Mouse (Mus musculus) thymus, postnatal 10 days (tissue): Measurements from ENCODE around the gene Abl2.
A peak's percentile ranks its signal among the peaks of the same experiment; 100 is the strongest.

Experiments
- DNase-seq, 2 experiments: peaks; one replicate each; pipeline ENCODE4 v3.0.0; 2021; ENCODE audit warnings: low spot score in 2 of 2

Gene Abl2

GRCm38 (mm10) chr1:156584175-156584574 is 25.6 kb downstream of the Abl2 start:
- DNase-seq, result peak in 1 of 2 experiments; percentile 11

GRCm38 (mm10) chr1:156585512-156585911 is 26.9 kb downstream of the Abl2 start:
- no peak for DNase-seq

GRCm38 (mm10) chr1:156589811-156590305 is 31.3 kb downstream of the Abl2 start:
- no peak for DNase-seq

- no peak for DNase-seq
These were observed 31.8 kb downstream of the Abl2 start for GRCm38 (mm10) chr1:156590357-156590756.

GRCm38 (mm10) chr1:156593267-156593666 is 34.7 kb downstream of the Abl2 start:
- no peak for DNase-seq

GRCm38 (mm10) chr1:156597089-156597488 is 38.5 kb downstream of the Abl2 start:
- no peak for DNase-seq

GRCm38 (mm10) chr1:156602545-156602944 is 44.0 kb downstream of the Abl2 start:
- no peak for DNase-seq

GRCm38 (mm10) chr1:156605094-156605866 is 46.7 kb downstream of the Abl2 start:
- DNase-seq, result no peak

GRCm38 (mm10) chr1:156605940-156606339 is 47.4 kb downstream of the Abl2 start:
- DNase-seq, result no peak

- DNase-seq, result no peak
These were observed 49.9 kb downstream of the Abl2 start for GRCm38 (mm10) chr1:156608496-156608895.

GRCm38 (mm10) chr1:156610257-156610656 is 51.7 kb downstream of the Abl2 start:
- DNase-seq, result no peak

GRCm38 (mm10) chr1:156613855-156614530 is 55.4 kb downstream of the Abl2 start:
- DNase-seq, result no peak

- DNase-seq, result no peak
These were observed 56.1 kb downstream of the Abl2 start for GRCm38 (mm10) chr1:156614710-156615109.

- peak; percentile 51 to 60 for DNase-seq
These were observed 57.0 kb downstream of the Abl2 start for GRCm38 (mm10) chr1:156615381-156616133.

- no peak for DNase-seq
These were observed 58.5 kb downstream of the Abl2 start for GRCm38 (mm10) chr1:156616989-156617598.

- DNase-seq, result no peak
These were observed 59.2 kb downstream of the Abl2 start for GRCm38 (mm10) chr1:156617811-156618210.

GRCm38 (mm10) chr1:156620292-156620909 is 61.8 kb downstream of the Abl2 start:
- no peak for DNase-seq

- DNase-seq, result no peak
These were observed 62.4 kb downstream of the Abl2 start for GRCm38 (mm10) chr1:156620951-156621350.

- DNase-seq, result no peak
These were observed 65.6 kb downstream of the Abl2 start for GRCm38 (mm10) chr1:156624231-156624630.

GRCm38 (mm10) chr1:156626729-156627128 is 68.1 kb downstream of the Abl2 start:
- no peak for DNase-seq

- DNase-seq, result no peak
These were observed 71.4 kb downstream of the Abl2 start for GRCm38 (mm10) chr1:156629984-156630383.
